Mouse (Mus musculus) C2C12 (cell line): ENCODE results near the gene Pitpna. TPM values are rescaled to one million over a fixed set of nuclear protein-coding genes. Genes with fewer than 3 reads are reported as not detected.
"Not testable (repeated sequence)": the region's sequence is repeated elsewhere in the genome, so short reads cannot be mapped to it uniquely, and the experiment has no call there.

Source experiments
- H3K27me3 ChIP-seq: one replicate; pipeline ENCODE4 v1.6.1; 2011; ENCODE audit not compliant: control insufficient read depth, insufficient read depth, insufficient read length
- H3K36me3 ChIP-seq: one replicate; pipeline ENCODE4 v1.6.1; 2011; ENCODE audit not compliant: control insufficient read depth, insufficient read depth
- H3K4me3 ChIP-seq: one replicate; pipeline ENCODE4 v1.5.1; 2011; ENCODE audit warnings: mild to moderate bottlenecking, control low read depth; ENCODE audit not compliant: poor library complexity, insufficient read depth, severe bottlenecking
- H3K79me2 ChIP-seq: one replicate; pipeline ENCODE4 v1.6.1; 2011; ENCODE audit not compliant: control insufficient read depth, insufficient read depth
- H3K79me3 ChIP-seq: one replicate; pipeline ENCODE4 v1.6.1; 2011; ENCODE audit warnings: low read depth, control low read depth
- H3ac ChIP-seq: one replicate; pipeline ENCODE3; 2011; ENCODE audit warnings: low read depth; ENCODE audit not compliant: control insufficient read depth, insufficient read length
- CEBPB ChIP-seq: IDR thresholded peaks from one replicate; pipeline ENCODE4 v1.6.1; 2011; ENCODE audit warnings: low read depth, mild to moderate bottlenecking, control low read depth, moderate library complexity
- CTCF ChIP-seq: IDR thresholded peaks from one replicate; pipeline ENCODE4 v1.5.1; 2011; ENCODE audit not compliant: control insufficient read depth, insufficient read depth, insufficient read length
- FOSL1 ChIP-seq: IDR thresholded peaks from one replicate; pipeline ENCODE4 v1.8.0; 2011; ENCODE audit warnings: mild to moderate bottlenecking, low read length; ENCODE audit not compliant: poor library complexity, insufficient read depth, severe bottlenecking
- MAX ChIP-seq: IDR thresholded peaks from one replicate; pipeline ENCODE4 v1.6.1; 2011; ENCODE audit warnings: mild to moderate bottlenecking, control low read depth
- MYOD1 ChIP-seq: IDR thresholded peaks from one replicate; pipeline ENCODE4 v1.6.1; 2011; ENCODE audit warnings: low read depth; ENCODE audit not compliant: control insufficient read depth, insufficient read length
- MYOG ChIP-seq: IDR thresholded peaks from one replicate; pipeline ENCODE4 v1.6.1; 2011; ENCODE audit not compliant: control insufficient read depth, insufficient read length; ENCODE audit errors: extremely low read depth
- USF1 ChIP-seq: IDR thresholded peaks from one replicate; pipeline ENCODE4 v1.6.1; 2011; ENCODE audit warnings: low read depth, mild to moderate bottlenecking, control low read depth, moderate library complexity
- polyA plus RNA-seq: library from polyadenylated mRNA; unstranded; fragments of >200 nt; fragmentation: generic; extraction: Trizol; gene quantifications from one replicate; pipeline ENCODE4 v1.2.1, GENCODE M21; 2012; ENCODE audit warnings: missing spikeins

Gene Pitpna
- polyA plus RNA-seq, 1 experiment = 118 TPM

GRCm38 (mm10) chr11:75552906-75553482, 34.9 kb upstream of the Pitpna start:
- Histone ChIP-seq H3K79me2 (no peaks in the 10 kb centered on the region), H3ac (no peak overlapping the region), H3K79me3 (no peaks in the 10 kb centered on the region), H3K4me3 (no peak overlapping the region), H3K27me3 (no peaks in the 10 kb centered on the region), H3K36me3 (no peaks in the 10 kb centered on the region)
- TF ChIP-seq CEBPB (no peak), USF1 (no peak), CTCF (no peak), MYOG (no peak), MYOD1 (no peak), FOSL1 (no peak), MAX (no peak)

- H3K79me3 ChIP-seq, H3K79me2 ChIP-seq, H3K4me3 ChIP-seq, H3K27me3 ChIP-seq, H3K36me3 ChIP-seq, H3ac ChIP-seq: not testable (repeated sequence)
Observed at GRCm38 (mm10) chr11:75556006-75556405, 31.9 kb upstream of the Pitpna start.

DNA sequence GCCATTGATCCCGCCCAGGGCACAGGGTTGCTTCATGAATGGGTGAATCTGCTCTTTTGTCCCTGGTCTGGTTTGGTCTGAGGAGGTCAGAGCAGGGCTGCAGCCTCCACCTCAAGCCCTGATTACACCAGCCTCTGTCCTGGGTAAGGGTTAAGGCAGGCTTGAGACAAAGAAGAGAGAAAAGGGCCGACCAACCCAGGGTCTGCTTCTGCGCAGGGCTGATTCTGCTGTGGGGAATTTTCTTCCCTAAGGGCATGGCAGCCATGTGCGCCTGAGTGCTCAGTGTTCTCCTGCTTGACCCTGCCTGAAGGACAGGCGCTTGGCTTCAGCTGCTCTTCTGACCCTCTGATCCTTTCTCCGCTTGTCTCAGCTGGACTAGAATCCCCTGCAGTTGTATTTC, 30.8 kb upstream of the Pitpna start:
- TF ChIP-seq MAX (no peak), CEBPB (no peak), USF1 (no peak), CTCF (no peak), MYOD1 (no peak), FOSL1 (no peak), MYOG (no peak)
- Histone ChIP-seq H3K27me3 (no peaks in the 10 kb centered on the region), H3K36me3 (no peaks in the 10 kb centered on the region), H3ac (no peak overlapping the region), H3K79me2 (no peaks in the 10 kb centered on the region), H3K4me3 (no peak overlapping the region), H3K79me3 (no peaks in the 10 kb centered on the region)

DNA sequence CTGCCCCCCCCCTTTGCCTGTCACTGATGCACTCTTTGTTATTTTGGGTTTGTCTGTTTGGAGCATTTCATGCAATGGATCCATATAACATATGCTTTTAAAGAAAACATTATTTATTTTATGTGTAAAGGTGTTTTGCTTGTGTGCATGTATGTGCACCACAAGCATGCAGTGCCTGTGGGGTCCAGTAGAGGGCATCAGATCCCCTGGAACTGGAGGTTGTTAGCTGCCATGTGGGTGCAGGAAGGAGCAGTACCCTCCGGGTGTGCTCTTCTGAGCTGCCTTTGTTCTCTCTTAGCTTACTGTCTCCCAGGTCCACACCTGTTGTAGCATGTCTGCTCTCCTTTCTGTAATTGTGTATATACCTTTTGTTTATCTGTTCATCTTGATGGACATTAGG, 29.8 kb upstream of the Pitpna start:
- Histone ChIP-seq H3K79me3 (no peaks in the 10 kb centered on the region), H3K4me3 (no peak overlapping the region), H3K36me3 (no peaks in the 10 kb centered on the region), H3ac (no peak overlapping the region), H3K79me2 (no peaks in the 10 kb centered on the region), H3K27me3 (no peaks in the 10 kb centered on the region)
- TF ChIP-seq USF1 (no peak), CTCF (no peak), FOSL1 (no peak), MYOG (no peak)

- H3ac ChIP-seq = no peak overlapping the region
- no peaks in the 10 kb centered on the region for H3K36me3 ChIP-seq
- no peaks in the 10 kb centered on the region for H3K79me3 ChIP-seq
- H3K27me3 ChIP-seq = no peaks in the 10 kb centered on the region
- no peaks in the 10 kb centered on the region for H3K79me2 ChIP-seq
- H3K4me3 ChIP-seq = no peak overlapping the region
- TF ChIP-seq USF1 (no peak), MAX (no peak), MYOG (no peak), MYOD1 (no peak), CEBPB (no peak), FOSL1 (no peak), CTCF (no peak)
Observed at GRCm38 (mm10) chr11:75559870-75560504, 27.9 kb upstream of the Pitpna start.

DNA sequence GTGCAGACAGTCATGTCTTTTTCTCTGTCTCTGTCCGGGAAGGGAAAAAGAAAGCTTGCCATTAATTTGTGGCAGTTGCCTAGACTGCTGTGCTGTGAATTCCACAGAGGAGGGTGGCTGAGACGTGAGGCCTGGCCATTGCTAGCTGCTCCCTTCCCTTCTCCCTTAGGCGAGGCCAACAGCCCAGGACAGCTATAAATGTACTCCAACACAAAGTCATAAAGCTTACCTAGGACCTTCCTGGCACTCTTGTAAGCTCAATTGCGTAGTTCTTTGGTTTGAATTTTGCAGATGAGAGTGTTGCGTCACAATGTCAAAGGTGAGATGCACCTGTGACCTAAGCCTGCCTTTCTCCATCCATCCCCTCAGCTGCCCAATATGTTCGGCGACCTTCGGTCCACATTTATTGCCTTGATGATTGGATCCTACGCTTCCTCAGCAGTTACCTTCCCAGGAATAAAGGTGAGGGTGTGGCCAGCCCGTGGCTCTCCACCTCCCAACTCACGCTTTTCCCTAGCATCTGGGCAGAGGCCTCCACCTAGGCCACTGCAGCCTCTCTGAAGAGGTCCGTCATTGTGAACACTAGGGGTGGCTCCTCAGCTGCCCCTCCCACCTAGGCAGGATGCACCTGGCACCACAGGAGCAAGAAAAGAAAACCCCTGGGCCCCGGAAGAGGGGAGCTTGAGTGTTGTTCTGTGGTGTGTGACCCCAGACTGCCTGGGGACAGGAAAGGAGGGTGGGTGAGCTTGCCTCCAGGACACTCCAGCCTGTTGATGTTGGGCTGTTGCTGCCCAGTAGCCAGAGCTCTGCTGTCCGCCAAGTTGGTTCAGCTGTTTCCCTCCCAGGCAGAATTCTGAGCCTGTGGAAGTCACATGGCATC, 27.1 kb upstream of the Pitpna start:
- Histone ChIP-seq H3K79me3 (no peaks in the 10 kb centered on the region), H3K36me3 (no peaks in the 10 kb centered on the region), H3K27me3 (no peaks in the 10 kb centered on the region), H3ac (no peak overlapping the region), H3K4me3 (no peak overlapping the region), H3K79me2 (no peaks in the 10 kb centered on the region)
- TF ChIP-seq FOSL1 (no peak), MYOG (no peak), MYOD1 (no peak), MAX (no peak)
